Mouse (Mus musculus): ENCODE data around the gene Fgf22. TPM values are rescaled to one million over a fixed set of nuclear protein-coding genes. Genes with fewer than 3 reads are reported as not detected.
A peak's percentile ranks its signal among the peaks of the same experiment; 100 is the strongest.

The Fgf22 gene
- total RNA-seq, 1 experiment = 1.5 TPM

- Histone ChIP-seq H3K27ac (ENCODE audit: insufficient read depth, low read depth, low read length, poor library complexity, severe bottlenecking) (0 out of 2 replicates have a peak overlapping the region, but pooled peaks have one; percentile 2), H3K9me3 (ENCODE audit: control insufficient read depth, insufficient read depth, low read depth, low read length) (no peaks in the 10 kb centered on the region), H3K4me1 (ENCODE audit: control insufficient read depth in 2 of 2, insufficient read depth in 2 of 2, low read length in 2 of 2, poor library complexity in 1 of 2) (peaks cover 0 to 7% of the 10 kb centered on the region in 2 experiments; a peak in 2 of 4 replicates), H3K36me3 (ENCODE audit: control insufficient read depth, insufficient read depth, low read length, poor library complexity, severe bottlenecking) (no peaks in the 10 kb centered on the region), H3K4me3 (ENCODE audit: insufficient read depth in 1 of 2, low read depth in 1 of 2, low read length in 2 of 2, poor library complexity in 1 of 2, severe bottlenecking in 1 of 2) (no peak overlapping the region), H3K9ac (ENCODE audit: insufficient read depth, low read depth, low read length, poor library complexity, severe bottlenecking) (no peak overlapping the region)
- no peak for TF ChIP-seq MAFK (IDR thresholded peaks at IDR 0.05; ENCODE audit: insufficient read depth, low read depth, low read length)
- 0 out of 2 replicates have a peak, but pooled peaks have one; percentile 18 for TF ChIP-seq ZC3H11A (IDR thresholded peaks at IDR 0.05; ENCODE audit: borderline replicate concordance, low read depth, low read length)
- TF ChIP-seq CHD2 (IDR thresholded peaks at IDR 0.05; ENCODE audit: low read depth, low read length) = no peak
- in situ Hi-C loops (cut with MboI; ENCODE audit: low sequenced_read_pairs in 2 of 2, unreplicated experiment in 2 of 2) = no loop called here
- DNase-seq (ENCODE audit: low read depth, low spot score) = no peak
These were observed 33.7 kb downstream of the Fgf22 start for GRCm38 (mm10) chr10:79788386-79789158.

- no peak for DNase-seq (ENCODE audit: low read depth, low spot score)
- Histone ChIP-seq H3K4me3 (ENCODE audit: insufficient read depth in 1 of 2, low read depth in 1 of 2, low read length in 2 of 2, poor library complexity in 1 of 2, severe bottlenecking in 1 of 2) (no peak overlapping the region), H3K9ac (ENCODE audit: insufficient read depth, low read depth, low read length, poor library complexity, severe bottlenecking) (no peak overlapping the region), H3K4me1 (ENCODE audit: control insufficient read depth in 2 of 2, insufficient read depth in 2 of 2, low read length in 2 of 2, poor library complexity in 1 of 2) (peaks cover 2 to 5% of the 10 kb centered on the region in 2 experiments; a peak in 3 of 4 replicates), H3K9me3 (ENCODE audit: control insufficient read depth, insufficient read depth, low read depth, low read length) (no peaks in the 10 kb centered on the region), H3K27ac (ENCODE audit: insufficient read depth, low read depth, low read length, poor library complexity, severe bottlenecking) (no peak overlapping the region), H3K36me3 (ENCODE audit: control insufficient read depth, insufficient read depth, low read length, poor library complexity, severe bottlenecking) (no peaks in the 10 kb centered on the region)
- no peak for TF ChIP-seq ZNF384 (IDR thresholded peaks at IDR 0.05; ENCODE audit: low read depth, low read length)
- no peak for TF ChIP-seq MAFK (IDR thresholded peaks at IDR 0.05; ENCODE audit: insufficient read depth, low read depth, low read length)
- no peak for TF ChIP-seq CHD2 (IDR thresholded peaks at IDR 0.05; ENCODE audit: low read depth, low read length)
- no peak for TF ChIP-seq ZC3H11A (IDR thresholded peaks at IDR 0.05; ENCODE audit: borderline replicate concordance, low read depth, low read length)
- TF ChIP-seq HCFC1 (IDR thresholded peaks at IDR 0.05; ENCODE audit: borderline replicate concordance, insufficient read depth, low read length) = no peak
- in situ Hi-C loops (cut with MboI; ENCODE audit: low sequenced_read_pairs in 2 of 2, unreplicated experiment in 2 of 2) = no loop called here
These were observed 34.7 kb downstream of the Fgf22 start for GRCm38 (mm10) chr10:79789581-79789980.

GRCm38 (mm10) chr10:79790861-79791260, 36.0 kb downstream of the Fgf22 start, which contains the start of gene Prss57:
Prss57 (minus strand) TSS chr10:79790961.
- H3K36me3 ChIP-seq (ENCODE audit: control insufficient read depth, insufficient read depth, low read length, poor library complexity, severe bottlenecking) = no peaks in the 10 kb centered on the region
- no peak within 1 kb of the TSS for H3K4me3 ChIP-seq (ENCODE audit: insufficient read depth in 1 of 2, low read depth in 1 of 2, low read length in 2 of 2, poor library complexity in 1 of 2, severe bottlenecking in 1 of 2)
- no peak within 1 kb of the TSS for H3K27ac ChIP-seq (ENCODE audit: insufficient read depth, low read depth, low read length, poor library complexity, severe bottlenecking)
- in situ Hi-C loops (cut with MboI; ENCODE audit: low sequenced_read_pairs in 2 of 2, unreplicated experiment in 2 of 2) = no loop called here
- no peaks in the 10 kb centered on the region for H3K9me3 ChIP-seq (ENCODE audit: control insufficient read depth, insufficient read depth, low read depth, low read length)
- peaks cover 2 to 13% of the 10 kb centered on the region in 2 experiments; a peak in 3 of 4 replicates for H3K4me1 ChIP-seq (ENCODE audit: control insufficient read depth in 2 of 2, insufficient read depth in 2 of 2, low read length in 2 of 2, poor library complexity in 1 of 2)
- H3K9ac ChIP-seq (ENCODE audit: insufficient read depth, low read depth, low read length, poor library complexity, severe bottlenecking) = no peak within 1 kb of the TSS
- no peak for DNase-seq (ENCODE audit: low read depth, low spot score)
- TF ChIP-seq ZC3H11A (IDR thresholded peaks at IDR 0.05; ENCODE audit: borderline replicate concordance, low read depth, low read length) (no peak), MAFK (IDR thresholded peaks at IDR 0.05; ENCODE audit: insufficient read depth, low read depth, low read length) (no peak), HCFC1 (IDR thresholded peaks at IDR 0.05; ENCODE audit: borderline replicate concordance, insufficient read depth, low read length) (no peak), ZNF384 (IDR thresholded peaks at IDR 0.05; ENCODE audit: low read depth, low read length) (no peak), CHD2 (IDR thresholded peaks at IDR 0.05; ENCODE audit: low read depth, low read length) (no peak)

- Histone ChIP-seq H3K9me3 (ENCODE audit: control insufficient read depth, insufficient read depth, low read depth, low read length) (no peaks in the 10 kb centered on the region), H3K4me3 (ENCODE audit: insufficient read depth in 1 of 2, low read depth in 1 of 2, low read length in 2 of 2, poor library complexity in 1 of 2, severe bottlenecking in 1 of 2) (no peak overlapping the region), H3K4me1 (ENCODE audit: control insufficient read depth in 2 of 2, insufficient read depth in 2 of 2, low read length in 2 of 2, poor library complexity in 1 of 2) (peaks cover 7 to 21% of the 10 kb centered on the region in 2 experiments), H3K9ac (ENCODE audit: insufficient read depth, low read depth, low read length, poor library complexity, severe bottlenecking) (no peak overlapping the region), H3K27ac (ENCODE audit: insufficient read depth, low read depth, low read length, poor library complexity, severe bottlenecking) (no peak overlapping the region), H3K36me3 (ENCODE audit: control insufficient read depth, insufficient read depth, low read length, poor library complexity, severe bottlenecking) (no peaks in the 10 kb centered on the region)
- DNase-seq (ENCODE audit: low read depth, low spot score) = no peak
- in situ Hi-C loops (cut with MboI; ENCODE audit: low sequenced_read_pairs in 2 of 2, unreplicated experiment in 2 of 2) = no loop called here
- peak; percentile 93 for TF ChIP-seq MAFK (IDR thresholded peaks at IDR 0.05; ENCODE audit: insufficient read depth, low read depth, low read length)
- peak; percentile 53; the same call in 1 of the 2 replicates for TF ChIP-seq ZNF384 (IDR thresholded peaks at IDR 0.05; ENCODE audit: low read depth, low read length)
- TF ChIP-seq ZC3H11A (IDR thresholded peaks at IDR 0.05; ENCODE audit: borderline replicate concordance, low read depth, low read length) = no peak
These were observed 37.6 kb downstream of the Fgf22 start for GRCm38 (mm10) chr10:79792339-79793040.
